Mouse (Mus musculus): ENCODE results near the gene R3hdm1. TPM values are rescaled to one million over a fixed set of nuclear protein-coding genes. Genes with fewer than 3 reads are reported as not detected.

The R3hdm1 gene
- total and polyA plus RNA-seq, 3 experiments: 17.8 to 75.7 (median 33.9) TPM

DNA sequence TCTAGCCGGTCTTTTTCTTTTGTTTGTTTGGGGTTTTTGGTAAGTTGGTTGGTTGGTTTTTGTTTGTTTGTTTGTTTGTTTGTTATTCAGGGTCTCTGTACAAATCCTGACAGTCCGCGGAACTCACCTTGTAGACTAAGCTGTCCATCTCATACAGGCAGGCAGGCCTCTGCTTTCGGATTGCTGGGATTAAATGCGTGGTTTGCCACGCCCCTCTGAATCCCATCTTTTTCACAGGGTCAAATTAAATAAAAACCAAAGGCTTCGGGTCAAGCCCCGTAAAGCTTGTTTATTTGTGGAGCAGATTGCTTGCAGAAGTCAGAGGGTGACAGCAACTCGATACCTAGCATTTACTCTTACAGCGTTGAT, 140.5 kb downstream of the R3hdm1 start, which contains the start of gene Ubxn4:
Gene Ubxn4 (plus strand): TSS at position 338 of the 369 bp plus-strand sequence.
- no peaks in the 10 kb centered on the region for H3K27me3 ChIP-seq (replicated peaks)
- DNase-seq (ENCODE audit: extremely low read depth): no peak
- H3K4me3 ChIP-seq (replicated peaks in 1 of 3; ENCODE audit: low read depth in 2 of 3, low read length in 2 of 3, poor library complexity in 1 of 3): peak within 1 kb of the TSS; percentile 79 to 95 (median 84)
- no peaks in the 10 kb centered on the region for H3K9me3 ChIP-seq (replicated peaks; ENCODE audit: low read length)
- no peak for TF ChIP-seq EP300 (IDR thresholded peaks at IDR 0.05; ENCODE audit: low read length)
- no peak for TF ChIP-seq JUN (IDR thresholded peaks at IDR 0.05; ENCODE audit: insufficient read depth, low read depth, low read length)
- H3K4me2 ChIP-seq (ENCODE audit: insufficient read depth, low read depth, poor library complexity, severe bottlenecking): peak within 1 kb of the TSS; percentile 62; the same call in 1 of the 2 replicates
- dilution Hi-C loops (cut with MboI; ENCODE audit: extremely low pct_ligation_motif_present, extremely low pct_unique_long_range_greater_than_20kb, low sequenced_read_pairs): no loop called here
- peaks cover 0 to 18% of the 10 kb centered on the region in 2 experiments; a peak in 2 of 4 replicates for H3K4me1 ChIP-seq (ENCODE audit: control insufficient read depth in 1 of 2, insufficient read depth in 2 of 2)
- in situ Hi-C loops (cut with MboI; ENCODE audit: low pct_ligation_motif_present, low pct_unique_long_range_greater_than_20kb, low sequenced_read_pairs): no loop called here
- peak within 1 kb of the TSS; percentile 69 for H3K27ac ChIP-seq (ENCODE audit: insufficient read depth, low read depth)
- peak within 1 kb of the TSS; percentile 92 for H3K9ac ChIP-seq (ENCODE audit: insufficient read depth, low read depth)
- H3K79me2 ChIP-seq (replicated peaks; ENCODE audit: control insufficient read depth, extremely low read depth, insufficient read depth, poor library complexity, severe bottlenecking): peaks cover 29% of the 10 kb centered on the region
- H3K36me3 ChIP-seq (replicated peaks in 1 of 2; ENCODE audit: control insufficient read depth in 1 of 2, insufficient read depth in 1 of 2, low read length in 1 of 2): peaks cover 3 to 14% of the 10 kb centered on the region in 2 experiments

DNA sequence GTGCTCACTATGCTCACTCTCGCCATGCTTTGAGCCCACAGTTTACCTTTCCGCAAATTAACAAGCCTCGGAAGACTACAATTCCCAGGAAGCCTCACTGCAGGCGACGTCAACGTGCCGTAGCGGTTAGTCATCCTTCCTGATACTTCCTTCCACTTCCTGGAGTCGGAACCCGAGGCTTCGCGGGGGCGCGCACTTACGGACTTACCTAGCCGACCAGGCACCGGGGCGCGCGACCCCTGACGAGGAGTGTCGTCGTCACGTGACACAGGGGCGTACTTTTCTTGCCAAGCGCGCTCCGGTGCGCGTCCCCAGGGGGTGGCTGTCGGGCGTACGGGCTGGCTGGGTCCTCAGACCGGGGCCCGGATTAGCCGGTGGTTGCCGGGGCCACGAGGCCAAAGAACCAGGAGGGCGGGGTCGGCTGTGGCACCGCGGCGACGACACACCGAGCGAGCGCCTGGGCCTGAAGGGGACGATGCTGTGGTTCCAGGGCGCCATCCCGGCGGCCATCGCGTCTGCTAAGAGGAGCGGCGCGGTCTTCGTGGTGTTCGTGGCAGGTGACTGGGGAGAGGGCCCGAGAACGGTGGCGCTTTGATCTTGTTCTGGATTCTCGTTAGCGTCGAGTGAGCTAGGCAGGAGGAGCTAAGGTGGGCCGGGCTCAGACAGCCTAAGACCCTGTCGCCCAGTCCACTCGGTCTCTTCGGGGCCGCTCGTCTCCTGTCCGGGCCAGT, 141.1 kb downstream of the R3hdm1 start:
- H3K4me1 ChIP-seq (ENCODE audit: control insufficient read depth in 1 of 2, insufficient read depth in 2 of 2): peaks cover 0 to 18% of the 10 kb centered on the region in 2 experiments; a peak in 2 of 4 replicates
- in situ Hi-C loops (cut with MboI; ENCODE audit: low pct_ligation_motif_present, low pct_unique_long_range_greater_than_20kb, low sequenced_read_pairs): no loop called here
- dilution Hi-C loops (cut with MboI; ENCODE audit: extremely low pct_ligation_motif_present, extremely low pct_unique_long_range_greater_than_20kb, low sequenced_read_pairs): no loop called here
- H3K4me3 ChIP-seq (replicated peaks in 1 of 3; ENCODE audit: low read depth in 2 of 3, low read length in 2 of 3, poor library complexity in 1 of 3): peak overlapping the region; percentile 79 to 95 (median 84)
- DNase-seq (ENCODE audit: extremely low read depth): peak; percentile 99
- H3K4me2 ChIP-seq (ENCODE audit: insufficient read depth, low read depth, poor library complexity, severe bottlenecking): peak overlapping the region; percentile 62; the same call in 1 of the 2 replicates
- peaks cover 0 to 11% of the 10 kb centered on the region in 2 experiments for H3K36me3 ChIP-seq (replicated peaks in 1 of 2; ENCODE audit: control insufficient read depth in 1 of 2, insufficient read depth in 1 of 2, low read length in 1 of 2)
- H3K9me3 ChIP-seq (replicated peaks; ENCODE audit: low read length): no peaks in the 10 kb centered on the region
- H3K27ac ChIP-seq (ENCODE audit: insufficient read depth, low read depth): peak overlapping the region; percentile 69
- peaks cover 29% of the 10 kb centered on the region for H3K79me2 ChIP-seq (replicated peaks; ENCODE audit: control insufficient read depth, extremely low read depth, insufficient read depth, poor library complexity, severe bottlenecking)
- no peaks in the 10 kb centered on the region for H3K27me3 ChIP-seq (replicated peaks)
- peak overlapping the region; percentile 92 for H3K9ac ChIP-seq (ENCODE audit: insufficient read depth, low read depth)
- TF ChIP-seq POLR2A (IDR thresholded peaks at IDR 0.05; ENCODE audit: low read depth, low read length) (peak; percentile 72), ETS1 (conservative IDR thresholded peaks at IDR 0.05; ENCODE audit: low read depth, low read length) (peak; percentile 58; the same call in 1 of the 2 replicates), TBP (conservative IDR thresholded peaks at IDR 0.05; ENCODE audit: low read depth, low read length) (peak; percentile 63; the same call in 1 of the 2 replicates), KAT2A (IDR thresholded peaks at IDR 0.05; ENCODE audit: insufficient replicate concordance, low read length) (peak; percentile 93; the same call in 1 of the 2 replicates), NELFE (IDR thresholded peaks at IDR 0.05; ENCODE audit: low read depth, low read length) (peak; percentile 79), USF1 (IDR thresholded peaks at IDR 0.05; ENCODE audit: low read depth, low read length) (peak; percentile 97), MXI1 (IDR thresholded peaks at IDR 0.05; ENCODE audit: low read depth, low read length) (peak; percentile 75), USF2 (conservative IDR thresholded peaks at IDR 0.05; ENCODE audit: low read depth, low read length) (peak; percentile 91), CTCF (conservative IDR thresholded peaks at IDR 0.05 in 1 of 2, IDR thresholded peaks at IDR 0.05 in 1 of 2; ENCODE audit: low read depth in 2 of 2, low read length in 2 of 2) (no peak), CHD2 (IDR thresholded peaks at IDR 0.05; ENCODE audit: low read length) (no peak), ZKSCAN1 (IDR thresholded peaks at IDR 0.05; ENCODE audit: borderline replicate concordance, low read depth, low read length) (no peak), IRF4 (IDR thresholded peaks at IDR 0.05; ENCODE audit: low read depth, low read length) (peak; percentile 43; the same call in 1 of the 2 replicates), BHLHE40 (IDR thresholded peaks at IDR 0.05; ENCODE audit: low read depth, low read length) (peak; percentile 84), SMC3 (IDR thresholded peaks at IDR 0.05; ENCODE audit: low read depth, low read length) (no peak), JUND (conservative IDR thresholded peaks at IDR 0.05; ENCODE audit: low read depth, low read length) (peak; percentile 67; the same call in 1 of the 2 replicates), TCF12 (IDR thresholded peaks at IDR 0.05; ENCODE audit: low read depth, low read length) (peak; percentile 66; the same call in 1 of the 2 replicates), RAD21 (IDR thresholded peaks at IDR 0.05; ENCODE audit: low read depth, low read length) (no peak), NRF1 (IDR thresholded peaks at IDR 0.05; ENCODE audit: low read depth, low read length) (no peak), GABPA (IDR thresholded peaks at IDR 0.05; ENCODE audit: insufficient replicate concordance, low read depth, low read length) (peak; percentile 31; the same call in 1 of the 2 replicates), MYC (IDR thresholded peaks at IDR 0.05; ENCODE audit: low read depth, low read length) (peak; percentile 61; the same call in 1 of the 2 replicates), ZNF384 (IDR thresholded peaks at IDR 0.05; ENCODE audit: low read depth, low read length) (peak; percentile 79), ZMIZ1 (IDR thresholded peaks at IDR 0.05; ENCODE audit: low read depth, low read length) (peak; percentile 79; the same call in 1 of the 2 replicates), SIN3A (IDR thresholded peaks at IDR 0.05; ENCODE audit: low read length) (peak; percentile 83), RCOR1 (conservative IDR thresholded peaks at IDR 0.05; ENCODE audit: low read depth, low read length) (no peak), HCFC1 (IDR thresholded peaks at IDR 0.05; ENCODE audit: low read depth, low read length) (peak; percentile 98), E2F4 (IDR thresholded peaks at IDR 0.05; ENCODE audit: insufficient replicate concordance, low read depth, low read length) (no peak), UBTF (IDR thresholded peaks at IDR 0.05; ENCODE audit: low read depth, low read length) (peak; percentile 30; the same call in 1 of the 2 replicates), MAX (IDR thresholded peaks at IDR 0.05; ENCODE audit: low read length) (peak; percentile 84), JUN (IDR thresholded peaks at IDR 0.05; ENCODE audit: insufficient read depth, low read depth, low read length) (peak; percentile 82), ZC3H11A (IDR thresholded peaks at IDR 0.05; ENCODE audit: low read depth, low read length) (no peak)
